Mouse (Mus musculus) brown adipose tissue, adult 24 weeks (tissue): ENCODE data around the gene Bbs9. TPM values are rescaled to one million over a fixed set of nuclear protein-coding genes. Genes with fewer than 3 reads are reported as not detected.
"Not testable (repeated sequence)": the region's sequence is repeated elsewhere in the genome, so short reads cannot be mapped to it uniquely, and the experiment has no call there.

ENCODE experiments used
- H3K27ac ChIP-seq: fragments of 200-500 bp; replicated peaks from 2 replicates; pipeline ENCODE4 v1.5.1; 2012; ENCODE audit warnings: low read depth, mild to moderate bottlenecking, low read length
- H3K4me1 ChIP-seq: fragments of 200-500 bp; 2 replicates; pipeline ENCODE4 v1.6.1; 2012; ENCODE audit warnings: low read length, mixed read lengths; ENCODE audit not compliant: control insufficient read depth, insufficient read depth, insufficient read length
- H3K4me3 ChIP-seq: fragments of 200-500 bp; 2 replicates; pipeline ENCODE4 v1.5.1; 2012; ENCODE audit warnings: low read depth, mild to moderate bottlenecking, low read length, moderate library complexity; ENCODE audit not compliant: insufficient read depth
- polyA plus RNA-seq: library from polyadenylated mRNA; stranded (reverse); fragments of >200 nt; gene quantifications from 2 replicates; pipeline ENCODE4 v1.2.4, GENCODE M21; 2012; ENCODE audit not compliant: missing spikeins, insufficient read depth, insufficient read length

The Bbs9 gene
- polyA plus RNA-seq, 1 experiment, result 6.3 TPM

DNA sequence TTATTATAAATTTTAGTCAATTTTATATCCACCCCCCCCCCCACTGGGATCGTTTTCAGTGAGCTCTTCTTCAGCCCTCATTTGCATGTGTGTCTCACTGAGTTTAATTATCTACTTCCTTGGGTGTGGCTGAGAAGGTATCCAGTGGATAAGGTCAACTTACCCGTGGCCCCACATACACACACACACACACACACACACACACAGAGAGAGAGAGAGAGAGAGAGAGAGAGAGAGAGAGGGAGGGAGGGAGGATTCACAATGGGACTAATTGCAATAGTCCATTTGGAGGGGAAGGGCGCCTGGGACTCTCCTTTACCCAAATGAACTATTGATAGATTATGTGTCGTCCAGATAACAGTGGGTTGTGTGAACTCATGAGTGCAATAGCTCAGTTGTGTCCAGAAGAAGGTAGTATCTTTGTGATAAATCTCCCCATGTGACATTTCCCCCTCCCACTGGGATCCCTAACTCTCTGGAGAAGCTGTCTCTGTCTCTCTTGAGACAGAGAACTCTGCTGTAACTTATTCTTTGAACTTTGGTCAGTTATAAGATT, 227.4 kb downstream of the Bbs9 start:
- H3K4me3 ChIP-seq, result no peak overlapping the region
- H3K4me1 ChIP-seq, result no peaks in the 10 kb centered on the region
- H3K27ac ChIP-seq, result no peak overlapping the region

DNA sequence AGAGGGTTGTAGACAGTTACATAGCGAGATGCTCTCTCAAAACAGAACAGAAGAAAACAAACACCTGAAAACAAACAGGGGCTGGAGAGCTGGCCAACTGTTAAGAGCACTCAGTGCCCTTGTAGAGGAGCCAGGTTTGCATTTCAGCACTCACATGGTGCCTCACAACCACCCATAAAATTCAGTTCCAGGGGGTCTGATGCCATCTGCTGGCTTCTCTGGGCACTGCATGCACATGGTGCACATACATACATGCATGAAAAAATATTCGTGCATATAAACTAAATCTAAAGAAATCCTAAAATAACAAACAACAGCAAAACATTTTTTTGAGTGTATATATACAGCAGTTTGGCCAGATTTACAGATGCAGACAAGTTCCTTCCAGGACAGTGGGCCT, 228.0 kb downstream of the Bbs9 start:
- Histone ChIP-seq H3K4me3 (no peak overlapping the region), H3K4me1 (no peaks in the 10 kb centered on the region), H3K27ac (no peak overlapping the region)

DNA sequence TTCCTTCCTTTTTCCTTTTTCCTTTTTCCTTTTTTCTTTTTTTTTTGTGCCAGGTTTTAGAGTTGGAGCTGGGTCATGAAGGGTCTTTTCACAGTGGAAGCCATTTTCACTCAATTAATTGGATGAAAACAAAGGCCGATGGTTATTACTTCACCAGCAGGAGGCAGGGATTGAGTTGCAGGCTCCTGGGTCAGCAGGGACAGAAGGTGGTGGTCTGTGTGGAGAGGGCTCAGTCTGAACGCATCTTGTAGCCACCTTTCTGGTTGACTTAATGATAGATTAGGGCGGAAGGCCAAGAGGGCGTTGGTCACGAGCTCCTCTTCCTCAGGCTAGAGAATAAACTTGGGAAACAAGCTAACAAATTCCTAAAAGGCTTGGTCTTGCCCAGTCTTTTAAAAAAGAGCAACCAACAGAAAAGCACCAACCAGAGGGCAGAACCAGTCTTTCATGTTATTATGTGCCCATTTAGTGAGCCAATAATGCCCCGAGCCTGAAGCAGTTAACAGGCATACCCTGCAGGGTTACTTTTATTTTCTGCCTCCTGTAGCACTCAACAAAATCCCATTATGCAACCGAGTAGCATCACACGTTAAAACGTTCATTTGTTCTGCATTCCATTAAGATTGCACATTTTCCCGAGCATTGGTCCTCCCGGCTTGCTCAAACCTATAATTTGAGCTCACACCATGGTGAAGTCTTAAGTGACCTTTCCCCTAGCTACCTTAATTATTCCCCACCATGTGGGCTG, 231.8 kb downstream of the Bbs9 start:
- Histone ChIP-seq H3K27ac (no peak overlapping the region), H3K4me3 (no peak overlapping the region), H3K4me1 (0 out of 2 replicates have a peak, but pooled peaks cover 3% of the 10 kb centered on the region)

DNA sequence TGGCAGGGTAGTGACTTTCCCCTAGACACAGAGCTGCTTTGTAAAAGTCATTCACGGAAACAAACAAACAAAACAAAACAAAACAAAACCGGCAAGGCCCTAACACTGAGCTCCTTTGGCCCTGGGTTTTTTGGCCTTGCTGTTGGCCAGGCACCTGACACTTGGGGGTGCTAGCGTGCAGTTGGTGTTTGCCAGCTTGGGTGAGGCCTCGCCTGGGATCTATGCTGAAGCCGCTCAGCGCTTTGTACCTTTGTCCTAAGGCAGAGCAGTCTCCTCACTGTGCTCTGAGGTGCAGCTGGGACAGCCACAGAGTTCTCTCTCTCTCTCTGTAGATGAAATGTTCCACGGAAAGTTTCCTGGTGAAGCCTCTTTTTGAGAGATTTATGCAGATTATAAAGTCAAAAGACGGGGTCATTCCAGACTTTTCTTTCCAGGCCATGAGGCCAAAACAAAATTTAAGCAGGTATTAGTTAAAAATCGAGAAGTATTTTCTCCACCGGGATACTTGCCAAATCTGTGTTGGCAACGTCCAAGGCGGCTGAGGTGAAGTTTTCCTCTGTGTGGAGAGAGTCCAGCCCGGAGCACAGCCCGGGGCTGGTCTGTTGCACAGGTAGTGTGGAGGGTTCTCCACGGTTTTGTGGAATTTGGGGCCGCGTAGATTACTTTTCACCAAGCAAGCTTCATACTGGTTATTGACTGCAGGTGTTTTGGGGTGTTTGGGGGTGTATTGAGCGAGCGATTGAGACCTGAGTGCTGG, 233.6 kb downstream of the Bbs9 start:
- 0 out of 2 replicates have a peak, but pooled peaks cover 3% of the 10 kb centered on the region for H3K4me1 ChIP-seq
- no peak overlapping the region for H3K4me3 ChIP-seq
- no peak overlapping the region for H3K27ac ChIP-seq

DNA sequence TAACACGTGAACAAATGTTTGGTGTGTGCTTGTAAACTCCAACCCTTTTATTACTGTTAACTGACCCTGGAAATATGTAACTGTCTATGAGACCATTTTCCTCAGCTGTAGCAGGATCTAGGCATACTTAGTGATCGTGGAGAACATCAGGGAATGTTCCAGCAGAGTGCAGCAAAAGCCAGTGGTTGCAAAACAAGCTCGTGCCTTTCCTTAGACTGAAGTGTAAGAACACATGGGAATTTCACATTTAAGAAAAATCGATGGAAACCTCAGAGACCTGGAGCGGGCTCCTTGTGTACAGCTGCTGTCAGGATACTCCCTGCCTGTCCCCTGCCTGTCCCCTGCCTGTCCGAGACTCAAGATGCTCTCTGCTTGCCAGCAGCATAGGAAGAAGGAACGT, 234.5 kb downstream of the Bbs9 start:
- no peak overlapping the region for H3K4me3 ChIP-seq
- H3K4me1 ChIP-seq, result 0 out of 2 replicates have a peak, but pooled peaks cover 3% of the 10 kb centered on the region
- no peak overlapping the region for H3K27ac ChIP-seq

DNA sequence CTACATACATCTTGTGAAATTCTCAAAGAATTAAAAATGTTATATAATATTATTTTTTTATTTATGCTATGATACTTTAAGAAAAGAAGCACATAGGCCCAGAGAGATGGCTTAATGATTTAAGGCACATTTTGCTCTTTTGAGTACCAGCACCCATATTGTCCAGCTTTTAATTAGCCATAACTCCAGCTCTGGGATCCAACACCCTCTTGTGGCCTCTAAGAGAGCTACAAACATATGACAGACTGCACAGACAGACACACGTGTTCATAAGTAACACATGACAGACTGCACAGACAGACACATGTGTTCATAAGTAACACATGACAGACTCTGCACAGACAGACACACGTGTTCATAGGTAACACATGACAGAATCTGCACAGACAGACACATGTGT, 235.8 kb downstream of the Bbs9 start:
- Histone ChIP-seq H3K4me3 (no peak overlapping the region), H3K4me1 (0 out of 2 replicates have a peak, but pooled peaks cover 3% of the 10 kb centered on the region), H3K27ac (no peak overlapping the region)

DNA sequence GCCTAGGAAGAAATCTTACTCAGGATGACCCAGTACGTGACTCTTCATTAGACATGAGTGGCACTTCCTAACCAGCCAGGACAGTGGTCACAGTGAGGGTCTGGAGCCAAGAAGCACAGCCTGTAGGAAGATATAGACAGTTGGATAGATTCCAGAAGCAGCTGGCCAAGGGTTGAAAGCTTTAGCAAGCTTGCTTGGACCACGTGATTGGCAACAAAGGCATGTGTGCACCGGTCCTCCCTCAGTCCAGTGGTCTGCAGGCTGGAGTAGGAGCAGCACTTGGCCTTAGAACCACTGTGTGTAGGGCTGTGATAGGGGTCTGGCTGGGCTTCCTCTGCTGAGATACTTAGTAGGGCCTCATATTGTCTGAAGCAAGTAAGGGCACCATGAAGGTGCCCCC, 237.2 kb downstream of the Bbs9 start:
- Histone ChIP-seq H3K27ac (no peak overlapping the region), H3K4me3 (no peak overlapping the region), H3K4me1 (0 out of 2 replicates have a peak, but pooled peaks cover 3% of the 10 kb centered on the region)

DNA sequence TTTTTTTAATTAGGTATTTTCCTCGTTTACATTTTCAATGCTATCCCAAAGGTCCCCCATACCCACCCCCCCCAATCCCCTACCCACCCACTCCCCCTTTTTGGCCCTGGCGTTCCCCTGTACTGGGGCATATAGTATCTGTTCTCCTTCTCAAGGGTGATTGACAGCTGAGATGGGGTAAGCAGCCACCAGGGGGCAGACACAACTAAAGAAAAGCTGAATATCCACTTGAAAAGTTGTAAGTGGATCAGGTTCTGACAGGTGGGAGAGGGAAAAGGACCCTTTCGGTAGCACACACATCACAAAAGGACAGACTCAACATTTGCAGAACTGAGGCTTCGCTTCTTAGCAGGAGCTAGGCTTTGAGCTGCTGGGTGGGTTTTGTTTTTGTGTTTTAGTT, 237.8 kb downstream of the Bbs9 start:
- H3K4me1 ChIP-seq, H3K4me3 ChIP-seq, H3K27ac ChIP-seq: not testable (repeated sequence)

DNA sequence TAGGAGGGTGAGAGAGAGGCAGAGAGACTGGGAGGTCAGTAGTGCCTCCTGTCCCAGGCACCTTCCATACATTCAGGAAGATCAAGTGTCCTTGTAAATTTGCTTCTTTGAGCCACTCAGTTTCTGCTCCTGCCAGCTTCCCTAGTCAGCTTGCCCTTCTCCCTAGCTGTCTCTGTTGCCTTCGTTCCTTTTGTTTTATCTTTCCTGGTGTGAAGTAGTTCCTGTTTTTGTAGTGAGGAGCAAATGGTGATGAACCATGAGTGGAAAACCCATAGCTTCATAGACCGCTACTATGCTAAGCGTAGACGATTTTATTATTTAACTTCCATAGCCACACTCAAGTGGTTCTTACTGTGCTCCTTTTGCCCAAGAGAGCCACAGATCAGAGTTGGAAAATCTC, 242.1 kb downstream of the Bbs9 start:
- H3K27ac ChIP-seq, result no peak overlapping the region
- H3K4me3 ChIP-seq, result no peak overlapping the region
- no peaks in the 10 kb centered on the region for H3K4me1 ChIP-seq

DNA sequence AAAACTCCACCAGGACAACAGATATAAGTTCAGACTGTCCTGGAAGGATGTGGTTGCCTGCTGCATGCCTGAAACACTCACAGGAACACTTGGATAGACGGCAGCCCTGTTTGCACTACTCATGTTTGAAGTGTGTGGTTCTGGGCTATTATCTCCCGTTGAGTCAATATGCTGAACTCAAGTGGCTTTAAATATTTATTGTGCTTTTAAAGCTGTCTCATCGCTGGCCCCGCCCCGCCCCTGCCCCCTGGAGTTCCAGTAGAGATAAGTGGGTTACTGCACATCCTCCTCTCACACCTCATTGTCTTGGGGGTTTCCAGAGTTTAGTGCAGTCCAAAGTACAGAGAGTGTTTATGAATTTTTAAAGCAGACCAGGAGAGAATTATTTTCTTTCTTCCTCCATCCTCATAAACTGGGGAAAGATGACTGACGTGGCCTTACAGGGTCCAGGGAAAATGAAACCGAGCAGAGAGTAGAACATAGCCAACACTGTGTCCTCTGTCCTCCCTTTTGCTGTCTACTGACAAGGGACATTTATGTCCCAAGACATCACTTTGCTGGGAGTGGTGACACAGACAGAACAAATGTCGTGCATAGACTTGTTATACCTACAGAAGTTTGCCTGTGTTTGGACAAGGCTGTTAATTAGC, 242.8 kb downstream of the Bbs9 start:
- H3K27ac ChIP-seq, result no peak overlapping the region
- no peaks in the 10 kb centered on the region for H3K4me1 ChIP-seq
- no peak overlapping the region for H3K4me3 ChIP-seq

DNA sequence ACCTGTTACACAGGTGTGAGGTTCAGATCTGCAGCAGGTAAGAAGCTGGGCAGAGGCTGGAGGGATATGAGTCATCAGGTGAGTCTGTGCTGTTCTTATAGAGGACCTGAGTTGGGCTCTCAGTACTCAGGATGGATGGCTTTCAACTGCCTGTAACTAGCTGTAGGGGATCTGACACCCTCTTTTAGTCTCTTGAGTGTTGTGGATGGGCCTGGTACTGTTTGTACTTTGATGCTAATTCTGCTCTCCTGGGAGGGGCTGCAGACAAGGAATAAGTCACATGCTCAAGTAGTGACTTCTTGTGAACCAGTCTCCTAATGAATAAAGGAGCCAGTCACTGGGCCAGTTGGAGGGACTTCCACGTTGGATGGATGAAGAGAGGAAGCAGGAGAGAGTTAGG, 257.1 kb downstream of the Bbs9 start:
- no peak overlapping the region for H3K4me3 ChIP-seq
- H3K4me1 ChIP-seq, result no peaks in the 10 kb centered on the region
- H3K27ac ChIP-seq, result no peak overlapping the region

DNA sequence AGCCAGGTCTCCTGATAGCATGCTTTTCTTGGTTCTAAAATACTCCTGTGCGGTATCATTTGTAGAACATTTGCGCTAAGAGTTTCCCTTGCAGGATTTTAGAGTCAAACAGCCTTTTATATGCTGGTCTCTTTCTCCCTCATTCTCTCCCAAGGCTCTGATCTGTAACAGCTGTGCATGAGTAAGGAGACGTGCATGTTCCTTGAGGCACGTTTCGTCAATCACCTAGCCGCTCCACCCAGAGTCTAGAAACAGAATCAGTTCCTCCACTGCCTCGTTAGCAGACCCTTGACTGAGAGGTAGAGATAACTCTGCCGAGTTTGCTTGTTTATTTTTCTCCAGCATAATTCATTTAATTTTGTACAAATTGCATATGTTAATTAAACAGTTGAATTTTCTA, 259.4 kb downstream of the Bbs9 start:
- H3K4me1 ChIP-seq, result no peaks in the 10 kb centered on the region
- H3K4me3 ChIP-seq, result no peak overlapping the region
- no peak overlapping the region for H3K27ac ChIP-seq

DNA sequence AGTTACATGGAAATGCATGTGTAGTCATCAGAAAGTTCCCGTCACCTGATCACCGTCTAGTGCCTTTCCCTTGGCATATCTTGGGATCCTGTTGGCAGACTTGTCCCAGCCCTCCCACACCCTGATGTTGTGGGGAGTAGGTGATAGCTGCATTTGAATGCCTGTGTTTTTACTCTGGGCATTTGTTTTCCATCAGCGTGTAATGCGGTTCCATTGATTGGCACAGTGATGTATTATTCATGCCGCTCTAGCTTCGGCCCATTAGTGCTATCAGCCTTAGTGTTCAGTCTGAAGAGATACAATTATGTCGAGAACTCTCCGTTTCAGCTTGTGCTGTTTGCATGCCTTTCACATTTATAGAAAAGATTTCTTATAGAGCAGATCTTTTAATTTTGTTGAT, 259.9 kb downstream of the Bbs9 start:
- no peak overlapping the region for H3K4me3 ChIP-seq
- H3K27ac ChIP-seq, result no peak overlapping the region
- H3K4me1 ChIP-seq, result no peaks in the 10 kb centered on the region

DNA sequence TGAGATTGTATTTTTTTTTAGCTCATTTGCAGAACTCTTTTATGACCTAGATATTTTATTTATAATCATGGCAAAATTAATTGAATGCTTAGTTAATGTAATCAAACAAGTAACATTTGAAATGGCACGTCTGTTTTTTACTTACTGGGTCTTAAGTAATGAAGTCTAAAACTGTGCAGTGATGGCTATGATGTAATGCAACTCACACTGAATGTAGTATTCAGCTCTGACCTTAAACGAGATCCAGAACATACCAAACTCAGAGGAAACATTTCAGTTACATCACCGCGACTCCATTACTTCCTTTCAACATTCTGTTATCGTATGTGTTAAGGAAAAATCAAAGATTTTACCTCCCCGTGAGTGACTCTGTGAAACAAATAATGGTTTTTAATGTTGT, 262.4 kb downstream of the Bbs9 start:
- Histone ChIP-seq H3K4me1 (no peaks in the 10 kb centered on the region), H3K4me3 (no peak overlapping the region), H3K27ac (no peak overlapping the region)

DNA sequence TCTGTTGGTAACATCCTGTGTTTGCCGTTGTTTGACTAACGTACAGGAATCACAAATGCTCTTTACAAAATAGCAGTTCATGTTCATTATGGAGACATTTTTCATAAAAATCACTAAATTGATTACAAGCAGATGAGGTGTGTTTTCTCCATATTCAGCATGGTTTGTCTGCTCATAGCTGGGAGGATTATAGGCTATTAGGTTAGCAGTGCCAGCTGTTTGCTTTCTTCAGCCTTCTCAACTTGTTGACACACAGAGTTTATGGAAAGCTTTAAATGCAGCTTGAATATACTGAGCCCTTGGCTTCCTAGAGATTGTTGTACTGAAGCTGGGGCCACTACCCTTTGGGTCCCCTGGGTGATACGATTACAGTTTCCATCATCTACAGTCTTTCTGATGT, 263.3 kb downstream of the Bbs9 start:
- no peak overlapping the region for H3K4me3 ChIP-seq

More for the DNA sequence above, 263.3 kb downstream of the Bbs9 start:
- no peaks in the 10 kb centered on the region for H3K4me1 ChIP-seq
- no peak overlapping the region for H3K27ac ChIP-seq
